Mouse (Mus musculus) erythroblast, adult 5-6 weeks (primary cell): ENCODE measurements around the gene Mtf1. TPM values are rescaled to one million over a fixed set of nuclear protein-coding genes. Genes with fewer than 3 reads are reported as not detected.

Experiments
- ATAC-seq: replicated peaks from 2 replicates; pipeline ENCODE4 v1.8.0; 2016; ENCODE audit warnings: moderate number of reproducible peaks, mild to moderate bottlenecking, moderate TSS enrichment, inconsistent platforms; ENCODE audit not compliant: poor library complexity, low FRiP score, severe bottlenecking
- total RNA-seq, 2 experiments: library from RNA; stranded (forward) in 1 of 2; stranded (reverse) in 1 of 2; fragments of 150-400 nt in 1 of 2; fragments of 200-764, 138-1000 nt in 1 of 2; gene quantifications; 2 replicates each; pipeline versions ENCODE4 v1.2.3 to v1.2.4; 2015 to 2017; ENCODE audit warnings: low replicate concordance in 2 of 2

The Mtf1 gene
- total RNA-seq, 2 experiments from 2014 or later: 5.4 to 8.6 TPM

DNA sequence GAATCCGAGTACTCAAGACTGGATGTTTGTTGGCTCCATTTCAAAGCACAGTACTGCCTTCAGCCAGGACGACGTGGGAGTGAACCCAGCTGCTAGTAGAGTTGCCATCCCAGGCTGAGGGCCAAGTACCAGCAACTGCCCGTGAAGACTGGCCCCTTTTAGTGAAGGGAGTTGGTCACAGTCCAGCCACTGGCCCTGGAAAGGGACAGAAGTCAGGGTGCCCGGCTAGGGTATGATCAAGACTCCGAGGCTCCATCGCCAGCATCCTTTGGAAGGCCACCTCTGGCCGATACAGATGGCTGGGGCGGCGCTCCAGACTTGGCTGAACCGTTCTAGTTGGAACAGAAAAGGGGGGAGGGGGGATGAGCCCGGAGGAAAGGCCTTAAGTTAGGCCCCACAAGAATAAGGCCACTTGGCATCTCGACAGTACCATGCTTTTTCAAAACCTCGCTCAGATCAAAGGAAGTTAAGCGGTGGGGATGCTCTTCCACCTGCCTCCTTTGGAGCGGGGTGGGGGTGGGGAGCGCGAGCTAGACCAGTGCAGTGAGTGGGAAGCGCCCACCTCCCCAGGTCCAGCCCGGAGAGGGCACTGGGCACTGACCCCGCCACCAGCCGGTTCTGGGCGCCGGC, 47.8 kb downstream of the Mtf1 start:
- ATAC-seq: no peak

DNA sequence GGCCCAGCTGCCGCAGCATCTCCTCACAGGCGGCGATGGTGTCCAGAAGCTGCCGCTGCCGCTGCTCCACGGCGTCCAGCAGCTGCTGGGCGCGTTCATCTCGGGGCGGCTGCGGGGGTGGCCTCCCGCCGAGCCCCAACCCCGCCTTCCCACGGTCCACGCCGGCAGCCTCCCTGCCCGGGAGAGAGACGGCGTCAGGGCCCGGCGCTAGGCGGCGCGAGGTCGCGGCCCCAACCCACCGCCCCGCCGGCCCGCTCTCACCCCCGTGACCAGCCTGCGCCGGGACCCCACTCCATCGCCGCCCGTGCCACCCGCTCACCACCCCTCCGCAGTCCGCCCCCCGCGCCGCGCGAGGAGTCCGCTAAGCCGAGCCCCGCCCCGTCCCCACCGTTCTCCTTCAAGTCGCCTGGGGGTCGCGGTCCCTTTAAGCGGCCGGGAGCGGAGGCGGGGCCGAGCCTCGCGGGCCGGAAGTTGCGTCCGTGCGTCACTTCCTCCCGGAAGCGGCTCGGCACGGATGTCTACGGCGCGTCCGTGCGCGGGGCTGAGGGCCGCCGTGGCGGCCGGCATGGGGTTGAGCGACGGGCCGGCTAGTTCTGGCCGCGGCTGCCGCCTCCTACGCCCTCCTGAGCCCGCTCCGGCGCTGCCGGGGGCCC, 48.5 kb downstream of the Mtf1 start, which contains the start of gene Yrdc:
TSS of gene Yrdc (plus strand) at position 419 of the 653 bp plus-strand sequence.
- peak; percentile 86 for ATAC-seq

DNA sequence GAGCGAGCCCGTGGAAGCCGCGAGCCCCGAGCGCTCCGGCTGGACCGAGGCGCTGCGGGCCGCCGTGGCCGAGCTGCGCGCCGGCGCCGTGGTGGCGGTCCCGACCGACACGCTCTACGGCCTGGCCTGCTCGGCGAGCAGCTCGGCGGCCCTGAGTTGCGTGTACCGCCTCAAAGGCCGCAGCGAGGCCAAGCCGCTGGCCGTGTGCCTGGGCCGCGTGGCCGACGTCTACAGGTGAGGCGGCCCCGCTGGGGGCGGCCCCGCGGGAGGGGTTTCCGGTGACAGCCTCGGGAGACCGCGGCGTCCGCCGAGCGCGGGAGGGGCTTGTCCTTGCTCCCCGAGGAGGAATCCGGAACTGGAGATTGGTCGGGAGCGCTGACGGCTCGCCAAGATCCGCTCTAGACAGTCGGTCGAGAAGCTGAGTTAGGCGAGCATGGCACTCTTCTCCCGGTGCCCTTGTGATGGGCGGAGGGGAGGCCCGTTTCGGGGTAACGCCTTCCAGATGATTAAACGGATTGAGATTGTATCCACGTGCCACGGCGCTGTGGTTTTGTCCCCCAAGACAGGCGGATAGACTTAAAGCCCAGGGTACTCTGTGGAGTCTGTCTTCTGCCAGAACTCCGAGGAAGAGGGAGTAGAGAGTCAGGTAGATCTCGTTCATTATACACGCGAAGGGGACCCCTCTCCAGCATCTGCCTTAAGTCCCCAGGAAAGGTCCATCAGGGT, 49.2 kb downstream of the Mtf1 start, which contains the start of gene 1110065P20Rik:
TSS of gene 1110065P20Rik (minus strand) at position 264 of the 726 bp plus-strand sequence.
- peak; percentile 13; the same call in 1 of the 2 replicates for ATAC-seq

DNA sequence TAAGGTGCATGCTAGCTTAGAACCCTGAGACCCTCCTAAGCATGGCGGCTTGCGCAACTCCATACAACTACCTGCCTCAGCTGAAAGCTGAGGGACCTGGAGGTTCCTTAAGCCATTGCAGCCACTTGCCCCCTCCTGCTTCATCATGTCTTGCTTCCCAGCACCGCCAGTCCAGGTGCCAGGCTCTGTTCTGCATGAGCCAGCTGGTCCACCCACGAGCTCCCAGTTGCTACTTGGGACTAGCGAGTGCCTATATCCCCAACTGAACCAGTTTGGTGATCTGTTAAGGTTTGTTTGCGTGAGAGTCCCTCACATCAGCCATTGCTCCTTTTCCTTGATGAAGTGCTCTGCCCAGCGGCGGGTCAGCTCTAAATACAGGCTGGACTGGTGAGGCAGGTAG, 54.4 kb downstream of the Mtf1 start:
- no peak for ATAC-seq

DNA sequence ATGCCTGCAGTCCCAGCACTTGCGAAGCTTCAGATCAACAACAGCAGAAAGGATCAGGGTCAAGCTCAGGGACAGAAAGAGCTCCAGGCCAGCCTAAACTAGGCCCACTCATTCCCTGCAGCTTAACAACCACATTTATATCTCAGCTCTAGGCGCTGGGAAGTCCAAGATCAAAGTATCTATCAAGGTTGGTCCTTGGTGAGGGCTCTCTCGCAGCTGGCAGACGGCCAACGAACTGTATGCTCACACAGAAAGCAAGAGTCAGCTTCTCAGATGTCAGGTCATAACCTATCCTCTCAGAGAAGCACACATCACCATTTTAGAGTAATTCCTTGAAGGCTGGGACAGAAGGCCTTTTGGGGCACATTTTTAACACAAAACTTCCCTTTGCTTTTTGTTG, 56.5 kb downstream of the Mtf1 start:
- ATAC-seq: no peak

DNA sequence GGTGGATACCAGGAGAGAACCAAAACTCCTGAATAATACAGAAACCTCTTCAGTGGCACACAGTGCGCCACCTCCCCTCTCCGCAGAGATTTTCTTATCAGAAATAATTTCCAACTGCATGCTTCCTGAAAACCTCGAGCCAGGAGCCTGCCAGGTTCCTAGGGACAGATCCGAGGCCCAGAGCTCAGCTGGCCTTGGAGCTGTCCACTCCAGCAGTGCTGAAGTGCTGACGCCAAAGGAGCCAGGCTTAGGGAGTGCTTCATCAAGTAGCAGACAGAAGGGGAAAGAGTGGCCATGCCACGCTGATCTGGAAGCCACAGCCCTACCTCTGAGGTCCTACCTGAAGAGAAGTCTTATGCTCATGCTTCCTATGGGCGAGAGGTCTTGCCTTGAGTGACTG, 58.5 kb downstream of the Mtf1 start:
- no peak for ATAC-seq

DNA sequence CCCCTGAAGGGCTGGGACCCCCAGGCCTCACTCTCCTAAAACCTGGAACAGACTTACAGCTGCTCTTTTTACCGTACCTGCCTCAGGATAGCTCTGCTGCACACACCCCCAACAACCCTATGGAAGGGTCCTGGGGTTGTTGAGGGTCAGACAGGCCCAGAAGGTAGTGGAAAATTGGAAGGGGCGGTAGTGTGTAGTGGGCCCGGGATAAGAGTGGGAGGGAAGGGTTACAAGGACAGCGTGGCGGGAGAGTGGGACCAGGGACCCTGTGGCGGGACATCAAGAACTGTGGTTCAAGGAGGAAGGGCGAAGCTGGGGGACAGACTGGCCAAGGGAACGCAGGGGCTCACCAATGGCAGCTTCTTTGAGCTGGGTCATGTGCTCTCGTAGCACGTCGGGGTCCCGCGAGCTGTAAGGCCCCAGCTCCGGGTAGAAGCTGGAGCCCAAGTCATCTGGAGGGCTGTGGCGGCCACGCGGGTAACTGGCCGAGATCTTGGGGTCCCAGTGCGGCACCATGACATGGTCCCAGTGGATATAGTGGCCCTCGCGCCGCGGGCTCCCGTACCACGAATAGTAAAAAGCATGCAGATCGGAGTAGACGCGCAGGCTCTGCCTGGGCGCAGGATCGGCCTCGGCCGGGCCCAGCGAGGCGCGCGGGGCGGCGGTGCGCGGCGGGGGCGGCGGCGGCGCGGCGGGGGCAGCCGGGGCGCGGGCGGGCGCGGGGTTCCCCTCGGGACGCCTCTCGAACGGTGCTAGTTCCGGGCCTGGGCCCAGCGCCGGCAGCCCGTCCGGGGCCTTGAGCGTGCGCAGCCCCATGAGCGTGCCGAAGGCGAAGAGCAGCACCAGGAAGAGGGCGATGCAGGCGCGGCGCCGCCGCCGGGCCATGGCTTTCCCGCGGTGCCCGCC, 59.6 kb downstream of the Mtf1 start, which contains the start of gene Maneal:
TSS of gene Maneal (minus strand) at position 889 of the 906 bp plus-strand sequence.
- ATAC-seq: no peak

DNA sequence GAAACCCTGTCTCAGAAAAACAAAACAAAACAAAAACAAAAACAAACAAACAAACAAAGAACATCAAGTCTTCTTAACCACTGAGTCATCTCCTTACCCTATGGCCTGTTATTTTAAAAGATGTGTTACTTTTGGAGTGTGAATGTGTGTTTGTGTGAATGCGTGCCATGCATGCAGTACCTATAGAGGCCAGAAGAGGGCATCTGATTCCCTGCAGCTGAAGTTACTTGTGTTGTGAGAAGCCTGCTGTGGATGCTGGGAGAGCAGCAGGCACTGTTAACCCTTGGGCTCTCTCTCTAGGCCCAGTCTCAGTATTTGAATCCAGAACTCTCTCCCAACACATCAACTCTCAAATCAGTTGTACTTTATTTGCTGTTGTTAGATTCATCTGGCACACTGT, 70.8 kb downstream of the Mtf1 start:
- no peak for ATAC-seq

DNA sequence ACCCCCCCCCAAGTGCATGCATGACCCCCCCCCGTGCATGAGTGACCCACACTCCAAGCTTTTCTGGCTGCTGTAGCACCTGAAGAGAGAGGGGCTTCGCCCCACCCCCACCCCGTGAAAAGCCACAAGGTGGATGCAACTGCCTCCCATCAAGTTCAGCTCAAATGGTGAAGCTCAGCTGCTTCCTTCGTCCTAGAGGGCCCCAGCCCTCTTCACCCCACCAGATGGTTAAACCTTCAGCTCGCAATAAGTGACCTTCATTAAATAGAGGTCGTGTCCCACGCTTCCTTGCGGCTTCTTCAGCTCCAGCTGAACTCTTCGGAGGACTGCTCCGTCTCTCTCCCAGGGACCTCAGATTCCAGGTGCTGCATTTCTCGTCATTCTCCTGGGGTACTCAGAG, 78.7 kb downstream of the Mtf1 start, which contains the start of gene Epha10:
TSS of gene Epha10 (plus strand) at position 301 of the 400 bp plus-strand sequence.
- ATAC-seq: no peak

DNA sequence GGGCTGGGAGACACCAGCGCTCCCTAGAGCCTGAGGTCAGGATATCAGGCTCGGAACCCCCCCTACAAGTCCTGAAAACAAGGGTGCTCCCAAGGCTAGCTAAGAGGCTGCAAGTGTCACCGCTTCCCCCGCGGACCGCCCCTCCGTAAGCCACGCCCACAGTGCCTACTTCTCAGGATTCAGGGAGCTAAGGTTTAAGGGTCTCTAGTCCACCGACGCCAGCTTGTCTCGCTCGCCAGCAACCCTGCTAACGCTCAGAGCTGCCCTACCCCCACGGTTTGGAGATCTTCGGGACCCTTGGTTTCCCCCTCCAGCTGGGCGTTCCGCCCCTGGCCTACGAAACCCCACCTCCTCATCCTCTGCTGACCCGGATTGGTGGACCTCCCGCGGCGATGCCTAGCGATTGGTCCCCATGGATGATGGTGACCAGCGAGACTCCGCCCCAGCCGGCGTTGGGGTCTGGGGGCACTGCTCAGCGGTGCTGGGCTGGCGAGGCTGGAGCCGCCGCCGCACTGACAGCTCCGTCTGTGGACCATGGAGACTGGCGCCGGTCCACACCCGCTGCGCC, 79.5 kb downstream of the Mtf1 start:
- no peak for ATAC-seq

DNA sequence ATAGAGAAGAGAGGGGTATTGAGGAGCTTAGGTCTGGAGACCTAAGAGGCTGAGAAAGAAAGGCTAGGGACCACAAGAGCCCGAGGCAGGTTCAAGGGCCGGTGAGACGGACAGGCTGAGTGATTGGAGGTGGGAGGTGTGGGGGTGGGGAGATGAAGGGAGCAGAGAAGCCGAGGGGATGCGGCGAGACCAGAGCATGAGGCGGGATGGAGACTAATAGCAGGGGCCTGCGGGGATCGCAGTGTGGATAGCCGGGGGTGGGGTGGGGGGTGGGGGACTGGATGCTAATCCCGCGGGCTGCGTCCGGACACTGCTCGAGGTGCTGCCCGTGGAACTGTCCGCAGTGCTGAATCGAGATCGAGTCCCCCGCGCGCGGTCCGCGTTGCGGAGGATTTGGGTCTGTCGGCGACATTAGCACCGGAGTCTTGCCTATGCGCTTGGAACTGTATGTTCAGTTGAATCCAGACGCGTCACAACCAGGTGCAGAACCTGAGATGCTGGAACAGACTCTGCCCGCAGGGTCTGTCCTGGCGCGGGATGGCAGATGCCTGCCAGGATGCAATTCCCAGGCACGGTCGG, 80.3 kb downstream of the Mtf1 start:
- no peak for ATAC-seq

DNA sequence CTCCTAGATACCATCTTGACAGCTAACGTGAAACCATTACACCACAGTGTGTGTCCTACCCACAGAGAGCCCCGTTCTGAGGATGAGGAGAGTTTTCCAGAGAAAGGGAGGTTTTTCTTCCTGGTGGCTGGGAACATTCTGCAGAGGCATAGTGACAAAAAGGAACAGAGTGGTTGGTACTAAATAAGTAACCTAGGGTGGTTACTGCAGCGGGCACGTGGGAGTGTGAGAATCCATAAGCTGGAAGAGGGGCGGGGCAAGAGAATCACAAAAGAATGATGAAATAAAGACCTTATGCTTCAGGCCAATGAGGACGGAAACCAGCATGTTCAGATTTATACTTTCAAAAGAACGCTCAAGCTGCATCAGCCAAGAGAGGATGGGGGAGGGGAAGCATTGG, 86.8 kb downstream of the Mtf1 start:
- no peak for ATAC-seq

DNA sequence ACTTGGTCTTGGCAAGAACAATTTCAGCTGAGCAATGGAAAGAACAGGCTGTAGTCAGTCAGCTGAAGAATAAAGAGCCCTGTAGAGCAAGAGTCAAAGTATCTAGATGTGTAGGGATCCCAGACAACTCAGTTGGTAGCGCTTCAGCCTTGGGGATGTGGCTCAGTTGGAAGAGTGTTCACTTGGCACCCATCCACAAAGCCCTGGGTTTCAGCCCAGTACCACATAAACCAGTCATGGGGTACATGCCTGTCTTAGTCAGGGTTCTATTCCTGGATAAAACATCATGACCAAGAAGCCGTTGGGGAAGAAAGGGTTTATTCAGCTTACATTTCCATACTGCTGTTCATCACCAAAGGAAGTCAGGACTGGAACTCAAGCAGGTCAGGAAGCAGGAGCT, 88.0 kb downstream of the Mtf1 start:
- ATAC-seq: no peak

DNA sequence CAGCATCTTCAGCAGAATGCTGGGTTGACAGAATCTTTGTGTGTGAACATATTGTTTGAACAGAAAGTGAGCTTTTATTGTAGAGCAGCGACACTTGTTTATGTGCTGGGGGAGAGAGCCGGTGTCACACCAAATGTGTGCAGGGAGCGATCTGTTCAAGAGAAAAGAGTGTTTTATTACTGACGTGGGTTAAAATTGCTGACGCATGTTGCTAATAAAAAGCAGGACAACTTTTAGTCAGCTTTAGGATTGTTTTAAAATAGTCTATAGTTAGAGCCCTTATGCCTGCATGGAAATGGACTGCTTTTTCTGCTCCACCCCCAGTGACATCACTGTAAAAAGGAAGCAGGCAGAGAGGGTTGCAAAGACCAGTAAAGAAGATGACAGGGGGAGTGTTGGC, 88.9 kb downstream of the Mtf1 start:
- ATAC-seq: no peak

DNA sequence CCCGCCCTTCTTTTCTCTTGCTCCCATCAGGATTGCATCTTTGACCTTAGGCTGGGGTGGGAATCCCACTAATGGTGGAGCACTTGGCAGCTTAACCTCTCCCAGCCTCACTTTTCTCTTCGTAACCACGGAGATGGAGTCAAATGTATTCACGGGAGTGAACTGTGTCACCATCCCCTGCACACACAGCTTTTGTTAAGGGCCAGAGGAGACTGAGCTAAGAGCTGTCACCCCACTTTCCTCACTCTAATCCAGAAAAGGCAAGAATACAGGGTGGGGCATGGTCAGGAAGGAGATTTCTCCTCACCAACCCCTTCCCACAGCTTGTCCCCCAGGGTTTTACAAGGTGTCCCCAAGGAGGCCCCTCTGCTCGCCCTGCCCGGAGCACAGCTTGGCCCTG, 91.9 kb downstream of the Mtf1 start:
- ATAC-seq: no peak

DNA sequence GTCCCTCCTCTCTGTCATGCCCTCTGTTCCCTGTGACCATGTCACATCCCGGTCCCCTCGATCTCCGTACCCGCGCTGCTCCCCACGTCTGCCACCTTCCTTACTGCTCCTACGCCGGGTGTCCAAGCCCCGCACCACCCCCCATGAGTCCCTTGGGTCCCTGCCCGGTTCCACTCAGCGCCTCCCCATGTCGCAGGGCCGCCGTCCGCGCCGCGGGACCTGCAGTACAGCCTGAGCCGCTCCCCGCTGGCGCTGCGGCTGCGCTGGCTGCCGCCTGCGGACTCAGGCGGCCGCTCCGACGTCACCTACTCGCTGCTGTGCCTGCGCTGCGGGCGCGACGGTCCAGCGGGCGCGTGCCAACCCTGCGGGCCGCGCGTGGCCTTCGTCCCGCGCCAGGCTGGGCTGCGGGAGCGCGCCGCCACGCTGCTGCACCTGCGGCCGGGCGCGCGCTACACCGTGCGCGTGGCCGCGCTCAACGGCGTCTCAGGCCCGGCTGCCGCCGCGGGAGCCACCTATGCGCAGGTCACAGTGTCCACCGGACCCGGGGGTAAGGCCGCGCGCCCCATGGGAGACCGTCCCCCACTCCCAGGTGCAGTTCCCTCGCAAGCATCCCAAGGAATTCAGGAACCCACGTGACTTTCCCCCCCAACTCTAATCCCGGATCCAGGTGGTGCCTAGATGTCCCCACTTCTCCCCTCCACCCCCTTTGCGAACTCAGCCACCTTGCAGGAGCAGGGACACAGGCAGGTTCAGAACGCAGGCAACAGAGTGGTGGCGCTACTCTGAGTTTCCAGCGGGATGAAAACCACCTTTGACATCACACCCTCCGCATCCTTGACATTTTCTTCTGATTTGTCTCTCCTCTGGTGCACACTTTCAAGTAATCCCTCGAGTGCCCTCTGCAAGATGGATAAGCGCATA, 92.9 kb downstream of the Mtf1 start:
- ATAC-seq: no peak

DNA sequence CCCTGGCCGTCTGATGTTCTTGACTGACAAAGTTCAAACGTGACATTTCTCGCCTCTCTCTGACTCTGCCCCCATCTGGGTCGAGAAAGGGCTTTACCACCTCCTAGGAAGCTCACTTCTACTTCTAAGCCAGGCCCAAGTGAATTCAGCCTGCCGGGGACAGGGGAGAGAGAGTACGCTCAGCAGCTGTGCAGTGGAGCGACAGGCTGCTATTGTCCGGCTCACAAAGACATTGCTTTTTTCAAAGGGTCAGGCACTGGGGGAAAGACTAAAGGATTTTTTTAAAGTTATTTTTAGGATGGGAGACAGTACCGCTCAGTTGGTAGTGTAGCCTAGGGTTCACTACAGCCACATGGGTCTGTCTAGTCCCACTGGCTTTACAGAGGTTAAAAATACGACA, 96.5 kb downstream of the Mtf1 start:
- ATAC-seq: no peak
